Mouse (Mus musculus) T-cell, adult 2 months (primary cell): ENCODE results near the gene Prkn.

Source experiments
- DNase-seq: peaks from one replicate; pipeline ENCODE4 v3.0.0; 2022; ENCODE audit warnings: low spot score

The Prkn gene

GRCm38 (mm10) chr17:12045861-12046273 is 1205.7 kb downstream of the Prkn start:
- DNase-seq, result no peak

- no peak for DNase-seq
Measured at GRCm38 (mm10) chr17:12047032-12047431, 1206.8 kb downstream of the Prkn start.

GRCm38 (mm10) chr17:12047523-12047922 is 1207.3 kb downstream of the Prkn start:
- DNase-seq, result no peak

- DNase-seq, result no peak
Measured at GRCm38 (mm10) chr17:12048695-12049490, 1208.7 kb downstream of the Prkn start.

GRCm38 (mm10) chr17:12050261-12050660 is 1210.1 kb downstream of the Prkn start:
- no peak for DNase-seq

GRCm38 (mm10) chr17:12051031-12051430 is 1210.8 kb downstream of the Prkn start:
- no peak for DNase-seq

- no peak for DNase-seq
Measured at GRCm38 (mm10) chr17:12052651-12053050, 1212.5 kb downstream of the Prkn start.

- no peak for DNase-seq
Measured at GRCm38 (mm10) chr17:12059041-12059440, 1218.9 kb downstream of the Prkn start.

- DNase-seq, result no peak
Measured at GRCm38 (mm10) chr17:12061381-12061780, 1221.2 kb downstream of the Prkn start.

- DNase-seq, result no peak
Measured at GRCm38 (mm10) chr17:12062861-12063260, 1222.7 kb downstream of the Prkn start.

- DNase-seq, result no peak
Measured at GRCm38 (mm10) chr17:12063533-12063932, 1223.3 kb downstream of the Prkn start.

GRCm38 (mm10) chr17:12066054-12066453 is 1225.9 kb downstream of the Prkn start:
- DNase-seq, result no peak

GRCm38 (mm10) chr17:12076816-12077215 is 1236.6 kb downstream of the Prkn start:
- DNase-seq, result no peak

- DNase-seq, result no peak
Measured at GRCm38 (mm10) chr17:12080656-12081495, 1240.7 kb downstream of the Prkn start.

GRCm38 (mm10) chr17:12082201-12082600 is 1242.0 kb downstream of the Prkn start:
- DNase-seq, result no peak

GRCm38 (mm10) chr17:12090261-12090927 is 1250.2 kb downstream of the Prkn start:
- DNase-seq, result no peak

GRCm38 (mm10) chr17:12092901-12093564 is 1252.8 kb downstream of the Prkn start:
- DNase-seq, result no peak

- DNase-seq, result no peak
Measured at GRCm38 (mm10) chr17:12094016-12094415, 1253.8 kb downstream of the Prkn start.

- DNase-seq, result no peak
Measured at GRCm38 (mm10) chr17:12094827-12095590, 1254.8 kb downstream of the Prkn start.

- no peak for DNase-seq
Measured at GRCm38 (mm10) chr17:12099415-12099814, 1259.2 kb downstream of the Prkn start.

- no peak for DNase-seq
Measured at GRCm38 (mm10) chr17:12102326-12102725, 1262.1 kb downstream of the Prkn start.
